ENCODE assay signal across 23 mouse cellular contexts in genomic region chr9:54593652-54594051, GRCm38 (mm10). TPM values are rescaled to one million over a fixed set of nuclear protein-coding genes. Genes with fewer than 3 reads are reported as not detected.
A peak's percentile ranks its signal among the peaks of the same experiment; 100 is the strongest.
DNase-seq lines count a peak whose midpoint lies in the region; ATAC-seq and TF ChIP-seq lines count a peak whose summit lies in the region.
"Not testable (repeated sequence)": the region's sequence is repeated elsewhere in the genome, so short reads cannot be mapped to it uniquely, and the experiment has no call there.
"Had no signal": no experiment of that assay in that cellular context is flagged by ENCODE, and none has a peak within 500 bp of the region (broad histone marks: within the 10 kb centered on the region; RNA-seq: fewer than 3 reads in every experiment).

No protein-coding gene starts in this region.

- peaks cover 60% of the 10 kb centered on the region for H3K36me3 ChIP-seq in kidney, postnatal 0 days (ENCODE audit: insufficient read depth, low read length)

- H3K4me3 ChIP-seq in gastrocnemius, adult 2 months: peak overlapping the region; percentile 65; the same call in 1 of the 2 replicates
- H3K4me3 ChIP-seq in kidney, postnatal 0 days (replicated peaks; ENCODE audit: low read depth, low read length): not testable (repeated sequence)

- 80% methylated on average over 4 of the region's 4 CpGs for WGBS in kidney, postnatal 0 days

- not testable (repeated sequence) for H3K9ac ChIP-seq in kidney, postnatal 0 days (ENCODE audit: low read depth, low read length)

- intact Hi-C loops in gastrocnemius, adult 2 months (cut with DNase I): not testable (repeated sequence)

- not testable (repeated sequence) for H3K27me3 ChIP-seq in kidney, postnatal 0 days (ENCODE audit: insufficient read depth, low read length)

- DNase-seq in ES-CJ7 (ENCODE audit: low read depth, low spot score) (peak; percentile 91), R1 (ENCODE audit: low read depth, low spot score) (peak; percentile 96)
- peak; percentile 66 to 76 for DNase-seq in adrenal gland, adult (ENCODE audit: inconsistent age in 2 of 2, low spot score in 1 of 2)
- DNase-seq in adrenal gland, postnatal 14 days: peak; percentile 63
- peak; percentile 44 for DNase-seq in gastrocnemius, adult 2 months
- not testable (repeated sequence) for DNase-seq in kidney, postnatal 0 days (ENCODE audit: low spot score)

- not testable (repeated sequence) for H3K9me3 ChIP-seq in kidney, postnatal 0 days (replicated peaks; ENCODE audit: low read length)

- H3K4me2 ChIP-seq in kidney, postnatal 0 days (ENCODE audit: low read length): not testable (repeated sequence)

- H3K27ac ChIP-seq in gastrocnemius, adult 2 months: peak overlapping the region; percentile 96
- not testable (repeated sequence) for H3K27ac ChIP-seq in kidney, postnatal 0 days

- H3K4me1 ChIP-seq in kidney, postnatal 0 days (replicated peaks; ENCODE audit: insufficient read depth, low read length): not testable (repeated sequence)

- ATAC-seq in kidney, postnatal 0 days (replicated peaks; ENCODE audit: low FRiP score, low read depth): 0 out of 2 replicates have a peak, but pooled peaks have one; percentile 17

- not testable (repeated sequence) for TF ChIP-seq CTCF in gastrocnemius, adult 2 months (IDR thresholded peaks at IDR 0.05); kidney, postnatal 0 days (IDR thresholded peaks at IDR 0.05; ENCODE audit: low read depth)

RNA-seq across cellular contexts. Expression of gene Idh3a, which starts 7.5 kb away (rescaled TPM):
- total RNA-seq in adrenal gland, postnatal 14 days (2021): 704 and 811 TPM in 2 replicates
- 100 to 1,000 TPM; 522 to 568 TPM for total RNA-seq in gastrocnemius, adult 2 months (2021)
- polyA plus RNA-seq in kidney, postnatal 0 days (2015; fragmentation: Nextera tagmentation; extraction: Ambion mirVana): 247 and 272 TPM in 2 replicates

RNA-seq across cellular contexts. Expression of gene Cib2, which starts 33.6 kb away (rescaled TPM):
- total RNA-seq in adrenal gland, postnatal 14 days (2021): 96.9 and 114 TPM in 2 replicates
- 100 to 1,000 TPM in 1 of 2 experiments, 10 to 100 TPM in 1; 95.5 to 143 TPM for total RNA-seq in gastrocnemius, adult 2 months (2021)
- polyA plus RNA-seq in kidney, postnatal 0 days (2015; fragmentation: Nextera tagmentation; extraction: Ambion mirVana): 18.0 and 19.2 TPM in 2 replicates

RNA-seq across cellular contexts. Expression of gene Sh2d7, which starts 54.9 kb away (rescaled TPM):
- not detected in 2 replicates for total RNA-seq in adrenal gland, postnatal 14 days (2021)
- total RNA-seq in gastrocnemius, adult 2 months (2021): not detected
- polyA plus RNA-seq in kidney, postnatal 0 days (2015; fragmentation: Nextera tagmentation; extraction: Ambion mirVana): not detected in 2 replicates
- total RNA-seq: adrenal gland, postnatal 10 days; gastrocnemius, postnatal 14 days; heart, adult 2 months; heart, postnatal 14 days; heart, postnatal 4 days; hindbrain, postnatal 0 days had no signal
- polyA plus RNA-seq: CD4-positive, CD25-positive, alpha-beta regulatory T cell, adult 4 months; embryonic facial prominence, embryonic 10.5 days; embryonic facial prominence, embryonic 13.5 days; erythroblast, embryonic 14.5 days; gonadal fat pad, adult 2 months; heart, embryonic 10.5 days; heart, embryonic 13.5 days; heart, embryonic 16.5 days; hindbrain, embryonic 14.5 days; inflammation-experienced regulatory T-cells, adult 6 months; intestine, embryonic 16.5 days had no signal
